Mouse (Mus musculus): Measurements from ENCODE around the gene Clint1. TPM values are rescaled to one million over a fixed set of nuclear protein-coding genes. Genes with fewer than 3 reads are reported as not detected.

The Clint1 gene
- 43.5 and 52.6 TPM in 2 replicates for polyA plus RNA-seq (2012)

DNA sequence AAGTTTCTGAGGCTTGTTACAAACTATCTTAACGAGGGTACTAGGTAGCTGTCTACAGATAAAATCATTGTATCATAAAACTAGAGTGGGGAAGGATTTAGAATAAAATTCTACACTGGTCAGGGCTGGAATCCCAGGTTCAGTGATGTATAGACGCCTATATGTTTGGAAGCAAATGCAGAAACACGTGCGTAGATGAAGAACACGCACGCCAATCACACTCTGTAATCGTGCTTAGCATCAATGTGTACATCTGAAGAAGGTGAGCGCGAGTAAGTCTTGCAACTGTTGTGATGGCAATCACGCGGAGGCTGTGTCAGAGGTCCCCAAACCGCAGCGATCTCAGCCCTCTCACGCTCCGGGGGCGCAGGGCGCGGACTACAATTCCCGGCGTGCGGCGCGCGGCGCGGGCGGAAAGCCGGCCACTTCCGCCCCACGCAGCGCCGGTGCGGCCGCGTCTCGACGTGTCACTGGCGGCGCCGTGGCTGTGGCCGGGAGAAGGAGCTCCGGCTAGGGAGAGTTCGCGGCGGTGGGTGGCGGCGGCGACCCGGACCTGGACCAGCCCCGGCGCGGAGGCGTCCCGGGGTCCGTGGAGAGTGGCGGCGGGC, at the start of gene Clint1:
Clint1 (plus strand) TSS at position 536 of the 608 bp plus-strand sequence.

GRCm38 (mm10) chr11:45944643-45945156, 92.8 kb downstream of the Clint1 start, which contains the start of gene Lsm11:
Lsm11 (minus strand) TSS chr11:45944935.

DNA sequence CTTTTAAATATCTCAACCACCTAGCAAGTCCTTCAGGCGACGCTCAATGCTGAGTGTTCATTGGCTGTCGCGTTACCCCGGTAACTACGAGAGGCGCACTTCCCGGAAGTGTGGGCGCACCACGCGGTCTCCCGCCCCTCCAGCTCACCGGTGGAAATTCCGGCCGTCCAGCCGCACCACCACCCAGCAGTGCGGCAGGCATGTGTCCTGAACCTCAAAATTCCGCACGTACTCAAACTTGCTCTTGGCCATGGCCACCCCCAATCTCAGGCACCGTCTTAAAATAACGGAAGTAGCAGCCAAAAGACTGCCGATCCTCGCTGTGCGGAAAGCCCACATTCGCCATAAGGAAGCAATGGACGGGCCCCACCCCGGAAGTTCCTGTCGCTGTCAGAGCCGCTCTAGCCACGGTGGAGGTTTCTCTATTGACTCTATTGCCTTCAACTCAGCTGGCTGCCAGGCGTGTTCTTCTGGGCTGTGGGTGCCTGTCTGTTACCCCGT, 103.3 kb downstream of the Clint1 start, which contains the start of gene Thg1l:
Thg1l (minus strand) TSS at position 368 of the 501 bp plus-strand sequence.

Other genes with a start within 250 kb of the Clint1 start
- gene Lsm11, start 92.9 kb downstream of the Clint1 start, polyA plus RNA-seq (2012) = 24.1 and 26.9 TPM in 2 replicates
- gene Thg1l, start 103.4 kb downstream of the Clint1 start, polyA plus RNA-seq (2012) = 4.0 and 5.5 TPM in 2 replicates
- gene Sox30, start 128.3 kb downstream of the Clint1 start, polyA plus RNA-seq (2012) = 0.02 TPM in 1 of 2 replicates, not detected in the other
- 0.35 and 0.74 TPM in 2 replicates for gene Gm12166, start 200.3 kb downstream of the Clint1 start, polyA plus RNA-seq (2012)
- 2.5 and 7.4 TPM in 2 replicates for gene Adam19, start 203.9 kb downstream of the Clint1 start, polyA plus RNA-seq (2012)